Mouse (Mus musculus) CD4-positive, CD25-positive, alpha-beta regulatory T cell, adult 4 months (primary cell): Measurements from ENCODE around the gene Otop2. TPM values are rescaled to one million over a fixed set of nuclear protein-coding genes. Genes with fewer than 3 reads are reported as not detected.

ENCODE experiments used
- polyA plus RNA-seq, 2 experiments: library from polyadenylated mRNA; unstranded; fragments of 100-300 nt; shearing (Covaris generic); gene quantifications; one replicate each; pipeline ENCODE4 v1.2.1; 2017

Gene Otop2
- polyA plus RNA-seq, 2 experiments from 2014 or later, result not detected

Other genes with a start within 250 kb of the Otop2 start
- under 1 TPM in 1 of 2 experiments, not detected in 1; 0.29 TPM for gene Cd300e, start 245.0 kb upstream of the Otop2 start, polyA plus RNA-seq
- 100 to 1,000 TPM; 156 to 274 TPM for gene Rab37, start 215.7 kb upstream of the Otop2 start, polyA plus RNA-seq
- gene Cd300lf, start 173.2 kb upstream of the Otop2 start, polyA plus RNA-seq, result 1 to 10 TPM in 1 of 2 experiments, under 1 TPM in 1; 0.51 to 1.0 TPM
- gene Slc9a3r1, start 143.8 kb upstream of the Otop2 start, polyA plus RNA-seq, result 100 to 1,000 TPM; 162 to 222 TPM
- gene Tmem104, start 119.7 kb upstream of the Otop2 start, polyA plus RNA-seq, result 10 to 100 TPM in 1 of 2 experiments, 1 to 10 TPM in 1; 8.1 to 14.2 TPM
- gene Nat9, start 119.3 kb upstream of the Otop2 start, polyA plus RNA-seq, result 10 to 100 TPM; 12.1 to 18.1 TPM
- gene Grin2c, start 39.9 kb upstream of the Otop2 start, polyA plus RNA-seq, result not detected
- 10 to 100 TPM; 21.6 to 26.8 TPM for gene Fdxr, start 30.1 kb upstream of the Otop2 start, polyA plus RNA-seq
- gene Fads6, start 9.5 kb upstream of the Otop2 start, polyA plus RNA-seq, result 1 to 10 TPM; 1.1 to 1.6 TPM
- not detected for gene Ush1g, start 14.9 kb downstream of the Otop2 start, polyA plus RNA-seq
- gene Otop3, start 27.6 kb downstream of the Otop2 start, polyA plus RNA-seq, result not detected
- 1 to 10 TPM; 2.4 to 3.9 TPM for gene Hid1, start 60.6 kb downstream of the Otop2 start, polyA plus RNA-seq
- not detected for gene Cdr2l, start 74.8 kb downstream of the Otop2 start, polyA plus RNA-seq
- 100 to 1,000 TPM; 177 to 185 TPM for gene Mrpl58, start 96.6 kb downstream of the Otop2 start, polyA plus RNA-seq
- gene Atp5h, start 112.8 kb downstream of the Otop2 start, polyA plus RNA-seq, result 100 to 1,000 TPM; 602 to 622 TPM
- gene Kctd2, start 113.0 kb downstream of the Otop2 start, polyA plus RNA-seq, result 1 to 10 TPM; 8.3 to 9.1 TPM
- not detected for gene Trim80, start 133.4 kb downstream of the Otop2 start, polyA plus RNA-seq
- gene Slc16a5, start 155.3 kb downstream of the Otop2 start, polyA plus RNA-seq, result 1 to 10 TPM; 3.5 to 6.5 TPM
- gene Armc7, start 168.5 kb downstream of the Otop2 start, polyA plus RNA-seq, result 100 to 1,000 TPM in 1 of 2 experiments, 10 to 100 TPM in 1; 79.2 to 132 TPM
- gene Nt5c, start 184.7 kb downstream of the Otop2 start, polyA plus RNA-seq, result 100 to 1,000 TPM; 296 to 304 TPM
- gene Jpt1, start 207.2 kb downstream of the Otop2 start, polyA plus RNA-seq, result 100 to 1,000 TPM; 716 to 764 TPM
- 100 to 1,000 TPM; 676 to 678 TPM for gene Sumo2, start 229.1 kb downstream of the Otop2 start, polyA plus RNA-seq